Mouse (Mus musculus) olfactory bulb, adult 2 months (tissue): ENCODE results near the gene Nadk. TPM values are rescaled to one million over a fixed set of nuclear protein-coding genes. Genes with fewer than 3 reads are reported as not detected.
"Not testable (repeated sequence)": the region's sequence is repeated elsewhere in the genome, so short reads cannot be mapped to it uniquely, and the experiment has no call there.

Experiments used
- H3K27ac ChIP-seq: fragments of 200-500 bp; 2 replicates; pipeline ENCODE4 v1.5.1; 2012; ENCODE audit warnings: low read depth, low read length; ENCODE audit not compliant: insufficient read depth
- H3K4me1 ChIP-seq: fragments of 200-500 bp; 2 replicates; pipeline ENCODE4 v1.6.1; 2012; ENCODE audit warnings: low read length; ENCODE audit not compliant: control insufficient read depth, insufficient read depth
- H3K4me3 ChIP-seq: fragments of 200-500 bp; 2 replicates; pipeline ENCODE4 v1.5.1; 2012; ENCODE audit warnings: mild to moderate bottlenecking, low read depth, low read length, moderate library complexity; ENCODE audit not compliant: insufficient read depth
- CTCF ChIP-seq: fragments of 200-500 bp; IDR thresholded peaks from 2 replicates; pipeline ENCODE4 v1.5.1; 2012; ENCODE audit warnings: low read depth, mild to moderate bottlenecking, low read length, moderate library complexity; ENCODE audit not compliant: insufficient read depth
- POLR2A ChIP-seq: fragments of 200-500 bp; IDR thresholded peaks from 2 replicates; pipeline ENCODE4 v1.6.1; 2012; ENCODE audit warnings: mild to moderate bottlenecking, low read depth, low read length, moderate library complexity; ENCODE audit not compliant: insufficient read depth
- WGBS: fragments of 180-500 bp; shearing (Covaris S2); methylation state at CpG from one replicate; pipeline ENCODE4 v1.1.7; 2018; 5-methylcytosine and 5-hydroxymethylcytosine counted together
- polyA plus RNA-seq: library from polyadenylated mRNA; stranded (reverse); fragments of >200 nt; gene quantifications from 2 replicates; pipeline ENCODE4 v1.2.4, GENCODE M21; 2012; ENCODE audit warnings: low replicate concordance; ENCODE audit not compliant: missing spikeins, insufficient read depth, insufficient read length

The Nadk gene
- polyA plus RNA-seq, 1 experiment: not detected

- TF ChIP-seq POLR2A: no peak
- TF ChIP-seq CTCF: no peak
- no peak overlapping the region for H3K4me3 ChIP-seq
- peaks cover 12% of the 10 kb centered on the region for H3K4me1 ChIP-seq
- H3K27ac ChIP-seq: no peak overlapping the region
- WGBS: 14% methylated on average over 2 of the region's 2 CpGs
Measured at GRCm38 (mm10) chr4:155568170-155568569, 6.0 kb downstream of the Nadk start.

- Histone ChIP-seq H3K27ac (no peak overlapping the region), H3K4me1 (peaks cover 14% of the 10 kb centered on the region), H3K4me3 (no peak overlapping the region)
- TF ChIP-seq POLR2A: no peak
- TF ChIP-seq CTCF: no peak
- WGBS: 92% methylated on average over 7 of the region's 7 CpGs
Measured at GRCm38 (mm10) chr4:155568632-155569370, 6.6 kb downstream of the Nadk start.

- TF ChIP-seq CTCF (no peak), POLR2A (no peak)
- WGBS: 83% methylated on average over 6 of the region's 6 CpGs
- peaks cover 11% of the 10 kb centered on the region for H3K4me1 ChIP-seq
- H3K4me3 ChIP-seq: no peak overlapping the region
- no peak overlapping the region for H3K27ac ChIP-seq
Measured at GRCm38 (mm10) chr4:155569818-155570217, 7.6 kb downstream of the Nadk start.

GRCm38 (mm10) chr4:155570315-155570714 lies 8.1 kb downstream of the Nadk start:
- H3K4me3 ChIP-seq, H3K27ac ChIP-seq: not testable (repeated sequence)
- 94% methylated on average over 11 of the region's 11 CpGs for WGBS
- peaks cover 11% of the 10 kb centered on the region for H3K4me1 ChIP-seq

- no peak overlapping the region for H3K4me3 ChIP-seq
- H3K27ac ChIP-seq: no peak overlapping the region
- 33% methylated on average over 2 of the region's 2 CpGs for WGBS
- peaks cover 6% of the 10 kb centered on the region for H3K4me1 ChIP-seq
- TF ChIP-seq POLR2A: no peak
- no peak for TF ChIP-seq CTCF
Measured at GRCm38 (mm10) chr4:155571442-155571841, 9.3 kb downstream of the Nadk start.

- WGBS: 91% methylated on average over 2 of the region's 2 CpGs
- H3K4me3 ChIP-seq: no peak overlapping the region
- no peak overlapping the region for H3K27ac ChIP-seq
- H3K4me1 ChIP-seq: peaks cover 5% of the 10 kb centered on the region
- TF ChIP-seq CTCF: no peak
- TF ChIP-seq POLR2A: no peak
Measured at GRCm38 (mm10) chr4:155573155-155573554, 11.0 kb downstream of the Nadk start.

GRCm38 (mm10) chr4:155573876-155574275 lies 11.7 kb downstream of the Nadk start:
- Histone ChIP-seq H3K27ac (no peak overlapping the region), H3K4me1 (peaks cover 5% of the 10 kb centered on the region), H3K4me3 (no peak overlapping the region)
- WGBS: 96% methylated on average over 9 of the region's 9 CpGs
- TF ChIP-seq POLR2A: no peak
- no peak for TF ChIP-seq CTCF

GRCm38 (mm10) chr4:155574931-155575330 lies 12.8 kb downstream of the Nadk start:
- 81% methylated on average over 11 of the region's 11 CpGs for WGBS
- H3K4me3 ChIP-seq: no peak overlapping the region
- peaks cover 5% of the 10 kb centered on the region for H3K4me1 ChIP-seq
- TF ChIP-seq POLR2A (no peak), CTCF (no peak)
- no peak overlapping the region for H3K27ac ChIP-seq

GRCm38 (mm10) chr4:155575521-155575920 lies 13.3 kb downstream of the Nadk start:
- WGBS: 81% methylated on average over 8 of the region's 8 CpGs
- no peak for TF ChIP-seq CTCF
- TF ChIP-seq POLR2A: no peak
- peaks cover 5% of the 10 kb centered on the region for H3K4me1 ChIP-seq
- no peak overlapping the region for H3K4me3 ChIP-seq
- H3K27ac ChIP-seq: no peak overlapping the region
